Mouse (Mus musculus) embryonic facial prominence, embryonic 15.5 days (tissue): ENCODE measurements around the gene Emc3. TPM values are rescaled to one million over a fixed set of nuclear protein-coding genes. Genes with fewer than 3 reads are reported as not detected.
A peak's percentile ranks its signal among the peaks of the same experiment; 100 is the strongest.

Experiments used
- ATAC-seq: fragments of 200-750 bp; cut with Nextera tagmentation; 2 replicates; pipeline ENCODE4 v1.8.0; 2017; ENCODE audit warnings: low read depth, moderate TSS enrichment; ENCODE audit not compliant: insufficient number of reproducible peaks, low FRiP score, low TSS enrichment
- H3K27ac ChIP-seq: fragments of 300-500 bp; sonication (generic); replicated peaks from 2 replicates; pipeline ENCODE4 v1.5.1; 2015; ENCODE audit warnings: mild to moderate bottlenecking, inconsistent platforms
- H3K27me3 ChIP-seq: fragments of 300-500 bp; sonication (generic); 2 replicates; pipeline ENCODE4 v1.6.1; 2015; ENCODE audit warnings: inconsistent platforms
- H3K36me3 ChIP-seq: fragments of 300-500 bp; sonication (generic); 2 replicates; pipeline ENCODE4 v1.6.1; 2015; ENCODE audit warnings: mild to moderate bottlenecking, inconsistent platforms
- H3K4me1 ChIP-seq: fragments of 300-500 bp; sonication (generic); 2 replicates; pipeline ENCODE4 v1.6.1; 2015; ENCODE audit warnings: inconsistent platforms
- H3K4me2 ChIP-seq: fragments of 300-500 bp; sonication (generic); replicated peaks from 2 replicates; pipeline ENCODE4 v1.6.1; 2015; ENCODE audit warnings: mild to moderate bottlenecking, inconsistent platforms
- H3K4me3 ChIP-seq: fragments of 300-500 bp; sonication (generic); replicated peaks from 2 replicates; pipeline ENCODE4 v1.5.1; 2015; ENCODE audit warnings: mild to moderate bottlenecking, inconsistent platforms
- H3K9ac ChIP-seq: fragments of 300-500 bp; sonication (generic); 2 replicates; pipeline ENCODE4 v1.6.1; 2015; ENCODE audit warnings: inconsistent platforms
- H3K9me3 ChIP-seq: fragments of 300-500 bp; sonication (generic); replicated peaks from 2 replicates; pipeline ENCODE4 v1.6.1; 2016; ENCODE audit warnings: inconsistent platforms
- WGBS: fragments of 180-500 bp; shearing (Covaris S2); methylation state at CpG from one replicate; pipeline ENCODE4 v1.1.7; 2015; 5-methylcytosine and 5-hydroxymethylcytosine counted together
- polyA plus RNA-seq: library from polyadenylated mRNA; unstranded; fragments of >200 nt; fragmentation: Nextera tagmentation; extraction: Ambion mirVana; gene quantifications from 2 replicates; pipeline ENCODE4 v1.2.1, GENCODE M21; 2015

The Emc3 gene
- polyA plus RNA-seq, 1 experiment from 2014 or later: 103 TPM

GRCm38 (mm10) chr6:113494258-113494788 is 37.1 kb downstream of the Emc3 start:
- Histone ChIP-seq H3K4me1 (peaks cover 13% of the 10 kb centered on the region), H3K4me3 (peak overlapping the region; percentile 51), H3K27ac (no peak overlapping the region), H3K4me2 (peak overlapping the region; percentile 75), H3K27me3 (peaks cover 15% of the 10 kb centered on the region), H3K36me3 (0 out of 2 replicates have a peak, but pooled peaks cover 5% of the 10 kb centered on the region), H3K9ac (peak overlapping the region; percentile 10; the same call in 1 of the 2 replicates), H3K9me3 (no peaks in the 10 kb centered on the region)
- under 1% methylated on average over 54 of the region's 54 CpGs for WGBS
- ATAC-seq: peak; percentile 69

- Histone ChIP-seq H3K4me2 (no peak overlapping the region), H3K9me3 (no peaks in the 10 kb centered on the region), H3K27me3 (peaks cover 15% of the 10 kb centered on the region), H3K4me1 (peaks cover 21% of the 10 kb centered on the region), H3K36me3 (0 out of 2 replicates have a peak, but pooled peaks cover 5% of the 10 kb centered on the region), H3K4me3 (no peak overlapping the region), H3K9ac (no peak overlapping the region), H3K27ac (no peak overlapping the region)
- WGBS: 75% methylated on average over 24 of the region's 24 CpGs
- no peak for ATAC-seq
Observed at GRCm38 (mm10) chr6:113492101-113492864, 39.2 kb downstream of the Emc3 start.

- Histone ChIP-seq H3K27ac (no peak overlapping the region), H3K4me1 (peaks cover 18% of the 10 kb centered on the region), H3K9me3 (no peaks in the 10 kb centered on the region), H3K4me2 (no peak overlapping the region), H3K27me3 (no peaks in the 10 kb centered on the region), H3K9ac (no peak overlapping the region), H3K36me3 (0 out of 2 replicates have a peak, but pooled peaks cover 5% of the 10 kb centered on the region), H3K4me3 (no peak overlapping the region)
- WGBS: 90% methylated on average over 14 of the region's 14 CpGs
- ATAC-seq: no peak
Observed at GRCm38 (mm10) chr6:113489410-113489809, 42.0 kb downstream of the Emc3 start.

GRCm38 (mm10) chr6:113487125-113487576 is 44.3 kb downstream of the Emc3 start:
- H3K4me2 ChIP-seq: no peak overlapping the region
- 0 out of 2 replicates have a peak, but pooled peaks cover 5% of the 10 kb centered on the region for H3K36me3 ChIP-seq
- peaks cover 10% of the 10 kb centered on the region for H3K27me3 ChIP-seq
- no peak overlapping the region for H3K9ac ChIP-seq
- no peak overlapping the region for H3K4me3 ChIP-seq
- peak overlapping the region; percentile 34 for H3K27ac ChIP-seq
- WGBS: 12% methylated on average over 7 of the region's 7 CpGs
- no peak for ATAC-seq
- H3K9me3 ChIP-seq: no peaks in the 10 kb centered on the region
- H3K4me1 ChIP-seq: peaks cover 31% of the 10 kb centered on the region

GRCm38 (mm10) chr6:113483729-113484128 is 47.7 kb downstream of the Emc3 start:
- H3K4me1 ChIP-seq: peaks cover 42% of the 10 kb centered on the region
- 0 out of 2 replicates have a peak, but pooled peaks have one; percentile 21 for ATAC-seq
- peak overlapping the region; percentile 66; the same call in 1 of the 2 replicates for H3K27ac ChIP-seq
- no peaks in the 10 kb centered on the region for H3K9me3 ChIP-seq
- no peaks in the 10 kb centered on the region for H3K36me3 ChIP-seq
- peak overlapping the region; percentile 47 for H3K4me3 ChIP-seq
- peak overlapping the region; percentile 3; the same call in 1 of the 2 replicates for H3K9ac ChIP-seq
- H3K27me3 ChIP-seq: peaks cover 32% of the 10 kb centered on the region
- WGBS: 11% methylated on average over 10 of the region's 10 CpGs
- peak overlapping the region; percentile 75 for H3K4me2 ChIP-seq

- 1% methylated on average over 26 of the region's 26 CpGs for WGBS
- Histone ChIP-seq H3K36me3 (no peaks in the 10 kb centered on the region), H3K27me3 (peaks cover 34% of the 10 kb centered on the region), H3K4me3 (peak within 1 kb of the TSS; percentile 47), H3K4me2 (peak within 1 kb of the TSS; percentile 75), H3K4me1 (peaks cover 42% of the 10 kb centered on the region), H3K9ac (peak within 1 kb of the TSS; percentile 3; the same call in 1 of the 2 replicates), H3K9me3 (no peaks in the 10 kb centered on the region), H3K27ac (peak within 1 kb of the TSS; percentile 66)
- ATAC-seq: peak; percentile 90
Observed at GRCm38 (mm10) chr6:113483100-113483615, 48.3 kb downstream of the Emc3 start, which contains the start of gene Creld1. Gene Creld1, plus strand, starts transcription at chr6:113483297.

- H3K27ac ChIP-seq: peak overlapping the region; percentile 60
- H3K9ac ChIP-seq: no peak overlapping the region
- WGBS: 4% methylated on average over 65 of the region's 65 CpGs
- no peaks in the 10 kb centered on the region for H3K9me3 ChIP-seq
- no peaks in the 10 kb centered on the region for H3K36me3 ChIP-seq
- H3K4me3 ChIP-seq: peak overlapping the region; percentile 47
- peaks cover 34% of the 10 kb centered on the region for H3K27me3 ChIP-seq
- H3K4me1 ChIP-seq: peaks cover 37% of the 10 kb centered on the region
- peak; percentile 4; the same call in 1 of the 2 replicates for ATAC-seq
- peak overlapping the region; percentile 75 for H3K4me2 ChIP-seq
Observed at GRCm38 (mm10) chr6:113482477-113483099, 48.9 kb downstream of the Emc3 start.

- H3K9me3 ChIP-seq: no peaks in the 10 kb centered on the region
- no peaks in the 10 kb centered on the region for H3K36me3 ChIP-seq
- H3K27ac ChIP-seq: no peak overlapping the region; the same call in 1 of the 2 replicates
- peaks cover 28% of the 10 kb centered on the region for H3K4me1 ChIP-seq
- no peak for ATAC-seq
- 48% methylated on average over 18 of the region's 18 CpGs for WGBS
- no peak overlapping the region for H3K4me2 ChIP-seq
- H3K9ac ChIP-seq: no peak overlapping the region
- no peak overlapping the region for H3K4me3 ChIP-seq
- H3K27me3 ChIP-seq: peaks cover 34% of the 10 kb centered on the region
Observed at GRCm38 (mm10) chr6:113480555-113481373, 50.7 kb downstream of the Emc3 start.

GRCm38 (mm10) chr6:113478906-113479305 is 52.5 kb downstream of the Emc3 start:
- no peak for ATAC-seq
- Histone ChIP-seq H3K27me3 (peaks cover 34% of the 10 kb centered on the region), H3K4me1 (peaks cover 26% of the 10 kb centered on the region), H3K4me3 (no peak overlapping the region), H3K9ac (no peak overlapping the region), H3K36me3 (no peaks in the 10 kb centered on the region), H3K9me3 (no peaks in the 10 kb centered on the region), H3K27ac (no peak overlapping the region), H3K4me2 (no peak overlapping the region)
- WGBS: 75% methylated on average over 10 of the region's 10 CpGs

- Histone ChIP-seq H3K27ac (no peak overlapping the region), H3K4me2 (no peak overlapping the region), H3K27me3 (peaks cover 26% of the 10 kb centered on the region), H3K9me3 (no peaks in the 10 kb centered on the region), H3K4me1 (peaks cover 13% of the 10 kb centered on the region), H3K4me3 (no peak overlapping the region), H3K36me3 (no peaks in the 10 kb centered on the region), H3K9ac (no peak overlapping the region)
- 43% methylated on average over 7 of the region's 7 CpGs for WGBS
- no peak for ATAC-seq
Observed at GRCm38 (mm10) chr6:113477353-113477752, 54.1 kb downstream of the Emc3 start.
